Mouse (Mus musculus) cortical plate, adult 2 months (tissue): ENCODE measurements around the gene Atf5. TPM values are rescaled to one million over a fixed set of nuclear protein-coding genes. Genes with fewer than 3 reads are reported as not detected.

Experiments
- H3K27ac ChIP-seq: fragments of 200-500 bp; 2 replicates; pipeline ENCODE4 v1.5.1; 2012; ENCODE audit warnings: low read length, control low read depth, inconsistent platforms; ENCODE audit not compliant: insufficient read depth
- H3K4me1 ChIP-seq: fragments of 200-500 bp; 2 replicates; pipeline ENCODE4 v1.6.1; 2011; ENCODE audit warnings: low read length; ENCODE audit not compliant: control insufficient read depth, insufficient read depth
- H3K4me3 ChIP-seq: fragments of 200-500 bp; 2 replicates; pipeline ENCODE4 v1.5.1; 2011; ENCODE audit warnings: mild to moderate bottlenecking, low read length, control low read depth; ENCODE audit not compliant: insufficient read depth
- CTCF ChIP-seq: fragments of 200-500 bp; IDR thresholded peaks from 2 replicates; pipeline ENCODE4 v1.5.1; 2011; ENCODE audit warnings: mild to moderate bottlenecking, control low read depth, low read length; ENCODE audit not compliant: insufficient read depth; ENCODE audit errors: extremely low read depth
- POLR2A ChIP-seq: fragments of 200-500 bp; IDR thresholded peaks from 2 replicates; pipeline ENCODE4 v1.6.1; 2011; ENCODE audit warnings: mild to moderate bottlenecking, low read length, control low read depth; ENCODE audit not compliant: insufficient read depth; ENCODE audit errors: extremely low read depth
- polyA plus RNA-seq: library from polyadenylated mRNA; depleted of rRNA; stranded (reverse); fragments of >200 nt; gene quantifications from 2 replicates; pipeline ENCODE4 v1.2.3, GENCODE M21; 2012; rRNA removed

Atf5 gene
- 15.9 and 17.5 TPM in 2 replicates for polyA plus RNA-seq

- Histone ChIP-seq H3K4me3 (peak within 1 kb of the TSS; percentile 74), H3K4me1 (peaks cover 14% of the 10 kb centered on the region), H3K27ac (peak within 1 kb of the TSS; percentile 75; the same call in 1 of the 2 replicates)
- no peak for TF ChIP-seq POLR2A
These were observed at the start of gene Atf5 for GRCm38 (mm10) chr7:44816470-44817021. TSS of gene Atf5 (minus strand) at chr7:44816658.

GRCm38 (mm10) chr7:44864595-44865542 is 48.4 kb upstream of the Atf5 start:
- Histone ChIP-seq H3K4me3 (no peak overlapping the region), H3K27ac (no peak overlapping the region), H3K4me1 (peaks cover 6% of the 10 kb centered on the region)
- no peak for TF ChIP-seq CTCF
- 0 out of 2 replicates have a peak, but pooled peaks have one; percentile 7 for TF ChIP-seq POLR2A

- TF ChIP-seq CTCF: no peak
- TF ChIP-seq POLR2A: no peak
- H3K4me3 ChIP-seq: no peak overlapping the region
- H3K4me1 ChIP-seq: peaks cover 6% of the 10 kb centered on the region
- H3K27ac ChIP-seq: no peak overlapping the region
These were observed 47.6 kb upstream of the Atf5 start for GRCm38 (mm10) chr7:44863982-44864494.

GRCm38 (mm10) chr7:44863210-44863609 is 46.8 kb upstream of the Atf5 start:
- H3K4me1 ChIP-seq: peaks cover 5% of the 10 kb centered on the region
- H3K4me3 ChIP-seq: no peak overlapping the region
- H3K27ac ChIP-seq: no peak overlapping the region
- TF ChIP-seq POLR2A: 0 out of 2 replicates have a peak, but pooled peaks have one; percentile 2
- TF ChIP-seq CTCF: no peak

GRCm38 (mm10) chr7:44862434-44862833 is 46.0 kb upstream of the Atf5 start:
- peaks cover 5% of the 10 kb centered on the region for H3K4me1 ChIP-seq
- H3K4me3 ChIP-seq: no peak overlapping the region
- no peak overlapping the region for H3K27ac ChIP-seq
- no peak for TF ChIP-seq POLR2A
- no peak for TF ChIP-seq CTCF

- TF ChIP-seq CTCF (no peak), POLR2A (no peak)
- Histone ChIP-seq H3K27ac (no peak overlapping the region), H3K4me1 (peaks cover 2% of the 10 kb centered on the region)
These were observed 45.0 kb upstream of the Atf5 start for GRCm38 (mm10) chr7:44861429-44861816.

GRCm38 (mm10) chr7:44860576-44861428 is 44.3 kb upstream of the Atf5 start:
- no peak overlapping the region for H3K27ac ChIP-seq
- H3K4me1 ChIP-seq: no peaks in the 10 kb centered on the region
- TF ChIP-seq CTCF (peak; percentile 76), POLR2A (no peak)
- no peak overlapping the region for H3K4me3 ChIP-seq

More at GRCm38 (mm10) chr7:44861429-44861816, 45.0 kb upstream of the Atf5 start:
- H3K4me3 ChIP-seq: no peak overlapping the region

- TF ChIP-seq POLR2A (no peak), CTCF (no peak)
- no peaks in the 10 kb centered on the region for H3K4me1 ChIP-seq
- H3K4me3 ChIP-seq: no peak overlapping the region
- H3K27ac ChIP-seq: no peak overlapping the region
These were observed 43.4 kb upstream of the Atf5 start for GRCm38 (mm10) chr7:44859896-44860295.

- Histone ChIP-seq H3K4me1 (no peaks in the 10 kb centered on the region), H3K4me3 (peak overlapping the region; percentile 79), H3K27ac (no peak overlapping the region)
- TF ChIP-seq CTCF (no peak), POLR2A (0 out of 2 replicates have a peak, but pooled peaks have one; percentile 33)
These were observed 41.4 kb upstream of the Atf5 start for GRCm38 (mm10) chr7:44857905-44858304.
